Mouse (Mus musculus): Measurements from ENCODE around the gene Aspdh. TPM values are rescaled to one million over a fixed set of nuclear protein-coding genes. Genes with fewer than 3 reads are reported as not detected.

The Aspdh gene
- polyA plus RNA-seq, 1 experiment = 1.2 TPM

DNA sequence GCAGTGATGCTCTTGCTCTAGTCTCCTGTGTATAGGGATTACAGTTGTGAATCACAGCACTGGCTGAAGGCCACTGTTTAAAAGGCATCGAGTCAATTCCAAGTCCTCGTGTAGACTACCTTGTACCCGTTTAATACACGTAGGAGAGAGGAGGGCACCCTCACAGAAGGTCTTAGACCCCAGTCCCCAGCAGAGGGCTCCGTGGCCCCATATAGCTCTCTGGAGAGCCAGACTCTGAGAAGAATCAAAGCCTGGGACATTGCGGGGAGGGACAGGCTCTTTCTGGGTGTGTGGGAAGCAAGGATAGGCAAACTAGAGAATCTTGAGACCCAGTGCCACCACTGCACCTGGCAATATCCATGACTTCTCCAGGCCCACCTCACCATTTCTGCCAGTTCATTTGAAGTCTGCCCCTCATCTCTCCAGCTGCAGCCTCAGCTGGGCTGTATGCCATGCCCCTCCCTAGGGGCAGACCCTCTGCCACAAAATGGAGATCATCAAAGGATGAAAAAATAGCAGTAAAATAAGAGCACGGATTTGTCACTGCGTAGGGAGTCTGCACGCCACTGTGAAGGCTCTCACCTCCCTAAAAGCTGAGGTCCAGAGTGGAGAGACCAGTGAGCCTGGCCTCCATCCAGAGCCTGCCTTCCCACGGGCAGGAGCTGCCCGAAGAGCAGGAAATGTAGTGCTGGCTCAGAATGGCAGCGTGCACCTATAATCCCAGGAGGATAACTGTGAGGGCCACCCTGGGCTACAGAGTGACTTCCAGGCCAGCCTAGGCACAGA is 18.9 kb upstream of the Aspdh start:
- Histone ChIP-seq H3K4me1 (ENCODE audit: control insufficient read depth, insufficient read depth, low read length) (no peaks in the 10 kb centered on the region; the same call in 1 of the 2 replicates), H3K27ac (ENCODE audit: control insufficient read depth, insufficient read depth, low read depth, low read length) (no peak overlapping the region), H3K27me3 (ENCODE audit: control insufficient read depth, insufficient read depth, low read length) (no peaks in the 10 kb centered on the region), H3K4me3 (ENCODE audit: control insufficient read depth, low read depth, low read length) (no peak overlapping the region), H3K36me3 (ENCODE audit: control insufficient read depth, insufficient read depth, low read length) (no peaks in the 10 kb centered on the region)
- TF ChIP-seq CTCF (IDR thresholded peaks at IDR 0.05; ENCODE audit: control insufficient read depth, insufficient read depth, insufficient replicate concordance, low read depth, low read length) (no peak), POLR2A (IDR thresholded peaks at IDR 0.05; ENCODE audit: control insufficient read depth, low read depth, low read length) (no peak)

DNA sequence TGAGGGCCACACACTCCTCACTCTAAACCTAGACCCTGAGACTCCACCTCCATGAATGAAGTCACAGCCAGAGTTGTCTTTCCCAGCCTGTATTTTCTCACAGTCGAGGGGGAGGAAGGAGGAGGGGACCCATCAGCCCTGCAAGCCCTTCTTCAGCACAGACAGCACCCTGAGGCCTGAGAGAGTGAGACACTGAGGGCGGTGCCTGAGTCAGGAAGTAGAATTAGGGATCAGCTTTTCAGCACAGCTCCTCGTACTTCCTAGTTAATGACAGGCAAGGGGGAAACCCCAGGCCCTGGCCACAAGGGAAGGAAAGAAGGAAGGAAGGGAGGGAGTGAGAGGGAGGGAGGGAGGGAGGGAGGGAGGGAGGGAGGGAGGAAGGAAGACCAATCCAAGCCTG is 11.9 kb upstream of the Aspdh start:
- no peaks in the 10 kb centered on the region for H3K27me3 ChIP-seq (ENCODE audit: control insufficient read depth, insufficient read depth, low read length)
- H3K4me3 ChIP-seq (ENCODE audit: control insufficient read depth, low read depth, low read length) = no peak overlapping the region
- no peak overlapping the region for H3K27ac ChIP-seq (ENCODE audit: control insufficient read depth, insufficient read depth, low read depth, low read length)
- TF ChIP-seq POLR2A (IDR thresholded peaks at IDR 0.05; ENCODE audit: control insufficient read depth, low read depth, low read length) = no peak
- no peak for TF ChIP-seq CTCF (IDR thresholded peaks at IDR 0.05; ENCODE audit: control insufficient read depth, insufficient read depth, insufficient replicate concordance, low read depth, low read length)
- H3K36me3 ChIP-seq (ENCODE audit: control insufficient read depth, insufficient read depth, low read length) = no peaks in the 10 kb centered on the region
- H3K4me1 ChIP-seq (ENCODE audit: control insufficient read depth, insufficient read depth, low read length) = no peaks in the 10 kb centered on the region

DNA sequence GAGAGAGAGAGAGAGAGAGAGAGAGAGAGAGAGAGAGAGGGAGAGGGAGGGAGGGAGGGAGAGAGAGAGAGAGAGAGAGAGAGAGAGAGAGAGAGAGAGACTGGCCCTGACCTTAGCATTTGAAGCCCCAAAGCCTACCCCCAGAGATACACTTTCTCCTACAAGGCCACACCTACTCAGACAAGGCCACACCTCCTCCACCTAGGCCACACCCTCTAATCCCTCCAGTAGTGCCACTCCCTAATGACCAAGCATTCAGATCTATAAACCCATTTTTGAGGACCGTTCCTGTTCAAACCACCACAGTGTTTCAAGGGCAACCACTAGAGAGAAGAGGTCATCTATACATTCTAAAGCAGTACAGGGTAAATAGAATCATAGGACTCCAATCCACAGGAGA is 8.9 kb upstream of the Aspdh start:
- Histone ChIP-seq H3K27me3 (ENCODE audit: control insufficient read depth, insufficient read depth, low read length) (no peaks in the 10 kb centered on the region), H3K4me1 (ENCODE audit: control insufficient read depth, insufficient read depth, low read length) (no peaks in the 10 kb centered on the region), H3K27ac (ENCODE audit: control insufficient read depth, insufficient read depth, low read depth, low read length) (no peak overlapping the region), H3K4me3 (ENCODE audit: control insufficient read depth, low read depth, low read length) (no peak overlapping the region), H3K36me3 (ENCODE audit: control insufficient read depth, insufficient read depth, low read length) (no peaks in the 10 kb centered on the region)
- TF ChIP-seq POLR2A (IDR thresholded peaks at IDR 0.05; ENCODE audit: control insufficient read depth, low read depth, low read length) (no peak), CTCF (IDR thresholded peaks at IDR 0.05; ENCODE audit: control insufficient read depth, insufficient read depth, insufficient replicate concordance, low read depth, low read length) (no peak)

DNA sequence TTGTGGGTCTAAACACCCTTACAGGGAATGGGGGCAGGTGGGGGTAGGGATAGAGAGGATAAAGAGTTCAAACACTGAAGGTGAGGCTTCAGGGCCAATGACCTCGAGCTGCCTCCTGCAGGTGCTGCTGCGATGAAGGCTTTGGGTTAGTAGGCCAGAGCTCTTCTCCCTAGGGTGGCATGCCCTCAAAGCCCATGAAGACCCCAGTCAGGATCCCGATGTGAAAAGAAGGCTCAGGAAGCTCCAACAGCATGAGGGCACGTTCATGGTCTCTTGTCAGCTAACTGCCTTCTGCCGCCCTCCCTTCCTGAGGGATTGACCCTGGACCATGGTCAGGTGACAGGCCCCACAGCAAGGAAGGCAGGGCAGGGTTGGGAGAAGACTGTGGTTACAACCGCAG is 5.1 kb upstream of the Aspdh start:
- Histone ChIP-seq H3K27ac (ENCODE audit: control insufficient read depth, insufficient read depth, low read depth, low read length) (no peak overlapping the region), H3K4me3 (ENCODE audit: control insufficient read depth, low read depth, low read length) (no peak overlapping the region), H3K36me3 (ENCODE audit: control insufficient read depth, insufficient read depth, low read length) (no peaks in the 10 kb centered on the region), H3K27me3 (ENCODE audit: control insufficient read depth, insufficient read depth, low read length) (no peaks in the 10 kb centered on the region), H3K4me1 (ENCODE audit: control insufficient read depth, insufficient read depth, low read length) (peaks cover 4% of the 10 kb centered on the region)
- TF ChIP-seq CTCF (IDR thresholded peaks at IDR 0.05; ENCODE audit: control insufficient read depth, insufficient read depth, insufficient replicate concordance, low read depth, low read length) = no peak
- no peak for TF ChIP-seq POLR2A (IDR thresholded peaks at IDR 0.05; ENCODE audit: control insufficient read depth, low read depth, low read length)

DNA sequence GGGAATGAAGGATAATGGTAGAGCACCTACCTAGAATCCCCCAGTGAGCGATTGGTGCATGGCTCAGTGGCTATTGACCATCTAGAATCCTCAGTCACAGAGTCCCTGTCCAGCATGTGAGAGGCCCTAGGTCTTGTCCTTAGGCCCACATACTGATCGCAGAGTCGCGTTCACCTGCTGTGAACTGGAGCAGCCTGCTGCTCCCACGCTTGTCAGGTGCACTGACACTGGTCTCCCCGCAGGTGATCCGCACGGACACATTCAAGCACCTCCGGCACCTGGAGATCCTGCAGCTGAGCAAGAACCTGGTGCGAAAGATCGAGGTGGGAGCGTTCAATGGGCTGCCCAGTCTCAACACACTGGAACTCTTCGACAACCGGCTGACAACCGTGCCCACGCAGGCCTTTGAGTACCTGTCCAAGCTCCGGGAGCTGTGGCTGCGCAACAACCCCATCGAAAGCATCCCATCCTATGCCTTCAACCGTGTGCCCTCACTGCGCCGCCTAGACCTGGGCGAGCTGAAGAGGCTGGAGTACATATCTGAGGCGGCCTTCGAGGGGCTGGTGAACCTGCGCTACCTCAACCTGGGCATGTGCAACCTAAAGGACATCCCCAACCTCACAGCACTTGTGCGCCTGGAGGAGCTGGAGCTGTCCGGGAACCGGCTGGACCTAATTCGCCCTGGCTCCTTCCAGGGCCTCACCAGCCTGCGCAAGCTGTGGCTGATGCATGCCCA is 4.3 kb upstream of the Aspdh start:
- H3K4me3 ChIP-seq (ENCODE audit: control insufficient read depth, low read depth, low read length) = no peak overlapping the region
- H3K36me3 ChIP-seq (ENCODE audit: control insufficient read depth, insufficient read depth, low read length) = no peaks in the 10 kb centered on the region
- no peaks in the 10 kb centered on the region for H3K27me3 ChIP-seq (ENCODE audit: control insufficient read depth, insufficient read depth, low read length)
- no peak overlapping the region for H3K27ac ChIP-seq (ENCODE audit: control insufficient read depth, insufficient read depth, low read depth, low read length)
- TF ChIP-seq CTCF (IDR thresholded peaks at IDR 0.05; ENCODE audit: control insufficient read depth, insufficient read depth, insufficient replicate concordance, low read depth, low read length) = no peak
- TF ChIP-seq POLR2A (IDR thresholded peaks at IDR 0.05; ENCODE audit: control insufficient read depth, low read depth, low read length) = 0 out of 2 replicates have a peak, but pooled peaks have one; percentile 8
- peaks cover 4% of the 10 kb centered on the region for H3K4me1 ChIP-seq (ENCODE audit: control insufficient read depth, insufficient read depth, low read length)

DNA sequence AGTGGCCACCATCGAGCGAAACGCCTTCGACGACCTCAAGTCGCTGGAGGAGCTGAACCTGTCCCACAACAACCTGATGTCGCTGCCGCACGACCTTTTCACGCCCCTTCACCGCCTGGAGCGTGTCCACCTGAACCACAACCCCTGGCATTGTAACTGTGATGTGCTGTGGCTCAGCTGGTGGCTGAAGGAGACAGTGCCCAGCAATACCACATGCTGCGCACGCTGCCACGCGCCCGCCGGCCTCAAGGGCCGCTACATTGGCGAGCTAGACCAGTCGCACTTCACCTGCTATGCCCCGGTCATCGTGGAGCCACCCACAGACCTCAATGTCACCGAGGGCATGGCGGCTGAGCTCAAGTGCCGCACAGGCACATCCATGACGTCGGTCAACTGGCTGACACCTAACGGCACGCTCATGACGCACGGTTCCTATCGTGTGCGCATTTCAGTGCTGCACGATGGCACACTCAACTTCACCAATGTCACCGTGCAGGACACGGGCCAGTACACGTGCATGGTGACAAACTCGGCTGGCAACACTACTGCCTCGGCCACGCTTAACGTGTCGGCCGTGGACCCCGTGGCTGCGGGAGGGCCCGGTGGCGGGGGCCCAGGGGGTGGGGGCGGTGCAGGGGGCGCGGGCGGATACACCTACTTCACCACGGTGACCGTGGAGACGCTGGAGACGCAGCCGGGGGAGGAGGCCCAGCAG is 3.5 kb upstream of the Aspdh start:
- TF ChIP-seq POLR2A (IDR thresholded peaks at IDR 0.05; ENCODE audit: control insufficient read depth, low read depth, low read length) (peak; percentile 10; the same call in 1 of the 2 replicates), CTCF (IDR thresholded peaks at IDR 0.05; ENCODE audit: control insufficient read depth, insufficient read depth, insufficient replicate concordance, low read depth, low read length) (no peak)
- Histone ChIP-seq H3K36me3 (ENCODE audit: control insufficient read depth, insufficient read depth, low read length) (no peaks in the 10 kb centered on the region), H3K4me1 (ENCODE audit: control insufficient read depth, insufficient read depth, low read length) (peaks cover 4% of the 10 kb centered on the region), H3K27me3 (ENCODE audit: control insufficient read depth, insufficient read depth, low read length) (no peaks in the 10 kb centered on the region), H3K27ac (ENCODE audit: control insufficient read depth, insufficient read depth, low read depth, low read length) (no peak overlapping the region), H3K4me3 (ENCODE audit: control insufficient read depth, low read depth, low read length) (no peak overlapping the region)

All from testis, adult 2 months (tissue).